Mouse (Mus musculus): ENCODE data around the gene Col23a1. TPM values are rescaled to one million over a fixed set of nuclear protein-coding genes. Genes with fewer than 3 reads are reported as not detected.

The Col23a1 gene
- total RNA-seq, 2 experiments from 2014 or later = 2.0 to 7.4 TPM

GRCm38 (mm10) chr11:51470383-51471144 lies 180.8 kb downstream of the Col23a1 start:
- no peak for DNase-seq (ENCODE audit: low spot score in 2 of 2)

- no peak for DNase-seq (ENCODE audit: low spot score in 2 of 2)
Measured at GRCm38 (mm10) chr11:51473686-51474085, 184.0 kb downstream of the Col23a1 start.

- DNase-seq (ENCODE audit: low spot score in 2 of 2) = no peak
Measured at GRCm38 (mm10) chr11:51476543-51476942, 186.8 kb downstream of the Col23a1 start.

- no peak for DNase-seq (ENCODE audit: low spot score in 2 of 2)
Measured at GRCm38 (mm10) chr11:51477571-51477970, 187.9 kb downstream of the Col23a1 start.

GRCm38 (mm10) chr11:51482251-51482650 lies 192.5 kb downstream of the Col23a1 start:
- no peak for DNase-seq (ENCODE audit: low spot score in 2 of 2)

- no peak for DNase-seq (ENCODE audit: low spot score in 2 of 2)
Measured at GRCm38 (mm10) chr11:51485051-51485521, 195.4 kb downstream of the Col23a1 start.

- DNase-seq (ENCODE audit: low spot score in 2 of 2) = no peak
Measured at GRCm38 (mm10) chr11:51485775-51486464, 196.2 kb downstream of the Col23a1 start.

- DNase-seq (ENCODE audit: low spot score in 2 of 2) = no peak
Measured at GRCm38 (mm10) chr11:51488813-51489212, 199.1 kb downstream of the Col23a1 start.

- no peak for DNase-seq (ENCODE audit: low spot score in 2 of 2)
Measured at GRCm38 (mm10) chr11:51493421-51493820, 203.7 kb downstream of the Col23a1 start.

- no peak for DNase-seq (ENCODE audit: low spot score in 2 of 2)
Measured at GRCm38 (mm10) chr11:51494178-51494577, 204.5 kb downstream of the Col23a1 start.

- DNase-seq (ENCODE audit: low spot score in 2 of 2) = no peak
Measured at GRCm38 (mm10) chr11:51499776-51500175, 210.1 kb downstream of the Col23a1 start.

GRCm38 (mm10) chr11:51502431-51502851 lies 212.7 kb downstream of the Col23a1 start:
- no peak for DNase-seq (ENCODE audit: low spot score in 2 of 2)

GRCm38 (mm10) chr11:51504946-51505345 lies 215.2 kb downstream of the Col23a1 start:
- peak in 1 of 2 experiments; percentile 30 for DNase-seq (ENCODE audit: low spot score in 2 of 2)

- no peak for DNase-seq (ENCODE audit: low spot score in 2 of 2)
Measured at GRCm38 (mm10) chr11:51508053-51508452, 218.3 kb downstream of the Col23a1 start.

GRCm38 (mm10) chr11:51509211-51509610 lies 219.5 kb downstream of the Col23a1 start:
- no peak for DNase-seq (ENCODE audit: low spot score in 2 of 2)

GRCm38 (mm10) chr11:51513019-51513418 lies 223.3 kb downstream of the Col23a1 start:
- DNase-seq (ENCODE audit: low spot score in 2 of 2) = no peak

GRCm38 (mm10) chr11:51515346-51515745 lies 225.6 kb downstream of the Col23a1 start:
- no peak for DNase-seq (ENCODE audit: low spot score in 2 of 2)

- no peak for DNase-seq (ENCODE audit: low spot score in 2 of 2)
Measured at GRCm38 (mm10) chr11:51518100-51518499, 228.4 kb downstream of the Col23a1 start.

GRCm38 (mm10) chr11:51518585-51518984 lies 228.9 kb downstream of the Col23a1 start:
- DNase-seq (ENCODE audit: low spot score in 2 of 2) = no peak

- DNase-seq (ENCODE audit: low spot score in 2 of 2) = no peak
Measured at GRCm38 (mm10) chr11:51521440-51521839, 231.7 kb downstream of the Col23a1 start.

- DNase-seq (ENCODE audit: low spot score in 2 of 2) = no peak
Measured at GRCm38 (mm10) chr11:51523215-51523614, 233.5 kb downstream of the Col23a1 start.

- no peak for DNase-seq (ENCODE audit: low spot score in 2 of 2)
Measured at GRCm38 (mm10) chr11:51523625-51524024, 233.9 kb downstream of the Col23a1 start.
